Mouse (Mus musculus): ENCODE measurements at regions not wholly inside any gene's neighbourhood (a gene's known extent, or its start where the extent isn't known, plus 50 kb on each side); places are given as distances from the start of the nearest gene placed in this dataset.

DNA sequence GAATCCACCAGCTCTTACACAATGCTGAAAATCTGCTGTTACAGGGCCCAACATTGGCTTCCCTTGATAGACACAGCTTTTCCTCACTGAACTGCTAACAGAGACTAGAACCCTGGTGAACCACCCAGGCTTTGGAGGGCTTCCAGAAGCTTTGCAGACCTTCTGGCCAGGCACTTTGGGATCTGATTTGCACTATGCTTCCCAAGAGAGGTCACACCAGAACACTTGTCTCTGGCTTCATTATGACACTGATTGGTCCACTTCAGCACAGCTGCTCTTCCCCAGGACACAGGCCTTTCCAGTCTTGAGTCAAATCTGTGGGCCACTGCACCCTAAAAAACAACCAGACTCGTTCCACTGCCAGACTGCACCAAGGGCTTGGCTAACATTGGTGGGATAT is 82.8 kb upstream of the Thbs1 start:
- in situ Hi-C loops (cut with MboI, MseI), result no loop called here

DNA sequence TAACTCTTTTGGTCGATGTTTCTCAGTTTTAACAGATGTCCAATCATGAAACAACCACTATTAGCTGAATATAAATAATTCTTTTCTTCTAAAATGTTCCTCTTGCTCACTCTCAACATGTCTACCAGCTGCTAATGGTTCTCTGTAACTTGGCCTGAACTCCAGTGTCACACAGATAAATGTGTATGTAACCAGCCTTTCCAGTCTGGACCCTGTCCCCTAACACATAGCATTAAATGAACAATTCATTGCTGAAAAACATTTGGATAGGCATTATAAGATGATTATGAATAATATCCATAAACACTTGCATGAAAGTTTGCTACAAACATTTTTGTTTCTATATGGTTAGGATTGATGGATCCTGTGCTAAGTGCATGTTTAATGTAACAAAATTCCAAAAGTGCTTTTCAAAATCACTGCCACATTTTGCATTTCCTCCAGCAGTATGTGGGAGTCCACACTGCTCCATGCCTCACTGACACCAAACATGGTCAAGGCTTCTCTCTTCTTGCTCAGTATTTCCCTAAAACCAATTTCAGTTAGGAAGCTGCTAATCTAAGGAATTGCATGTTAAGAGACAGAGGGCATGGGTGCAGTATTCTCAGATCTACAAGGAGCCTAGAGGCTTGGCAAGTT is 82.1 kb upstream of the Thbs1 start:
- in situ Hi-C loops (cut with MboI, MseI), result no loop called here

DNA sequence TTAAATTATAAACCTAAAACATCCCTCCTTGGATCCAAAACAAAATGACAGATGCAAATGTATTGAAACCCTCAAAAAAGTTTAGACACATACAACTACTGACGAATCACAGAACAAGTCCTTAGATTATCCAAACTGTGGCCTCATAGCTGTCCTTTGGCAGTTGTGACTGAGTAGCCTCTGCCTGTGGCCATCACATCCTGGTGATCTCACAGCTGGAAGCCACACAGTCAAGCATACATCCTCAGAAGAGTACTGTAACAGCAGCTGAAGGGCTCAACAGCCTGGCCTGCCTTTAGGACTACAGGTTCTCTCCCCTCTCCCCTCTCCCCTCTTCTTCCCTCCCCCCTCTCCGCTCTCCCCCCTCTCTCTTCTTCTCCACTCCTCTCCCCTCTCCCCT is 80.0 kb upstream of the Thbs1 start:
- in situ Hi-C loops (cut with MboI, MseI), result no loop called here

DNA sequence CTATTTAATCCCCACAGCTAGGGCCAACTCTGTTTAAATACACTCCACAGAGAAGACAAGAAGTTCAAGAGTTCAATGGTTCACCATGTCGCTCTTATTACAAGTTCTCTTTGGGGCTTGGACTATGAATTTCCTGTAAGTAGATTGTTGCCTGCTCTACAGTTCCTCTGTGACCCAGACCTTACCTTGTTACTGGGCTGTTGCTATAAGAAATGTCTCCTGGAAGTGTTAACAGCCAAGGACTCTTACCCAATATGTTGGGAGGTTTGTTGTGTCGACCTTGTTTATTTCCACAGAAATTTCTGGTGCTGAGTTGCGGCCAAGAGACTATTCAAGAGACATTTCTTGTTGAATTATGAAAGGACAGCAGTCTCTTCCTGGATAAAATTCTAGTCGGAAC is 78.3 kb upstream of the Thbs1 start:
- in situ Hi-C loops (cut with MboI, MseI), result no loop called here

DNA sequence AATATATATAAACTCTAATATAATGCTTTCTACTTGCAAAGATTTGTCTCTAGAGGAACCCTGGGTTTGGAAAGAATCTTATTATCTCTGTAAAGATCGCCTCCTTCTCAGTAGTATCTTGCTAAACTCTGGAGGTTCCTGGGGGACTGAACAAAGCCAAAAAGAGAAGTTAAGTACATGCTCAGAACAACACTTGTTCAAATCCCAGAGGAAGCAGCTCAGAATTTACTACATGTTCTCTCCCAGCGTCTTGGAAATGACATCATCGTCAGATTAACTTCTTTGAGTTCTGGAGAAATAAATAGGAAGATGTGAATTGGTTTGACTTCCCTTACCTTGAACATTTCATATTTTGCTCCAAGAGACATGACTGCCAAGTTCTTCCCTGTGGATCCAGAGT is 77.7 kb upstream of the Thbs1 start:
- in situ Hi-C loops (cut with MboI, MseI), result no loop called here

DNA sequence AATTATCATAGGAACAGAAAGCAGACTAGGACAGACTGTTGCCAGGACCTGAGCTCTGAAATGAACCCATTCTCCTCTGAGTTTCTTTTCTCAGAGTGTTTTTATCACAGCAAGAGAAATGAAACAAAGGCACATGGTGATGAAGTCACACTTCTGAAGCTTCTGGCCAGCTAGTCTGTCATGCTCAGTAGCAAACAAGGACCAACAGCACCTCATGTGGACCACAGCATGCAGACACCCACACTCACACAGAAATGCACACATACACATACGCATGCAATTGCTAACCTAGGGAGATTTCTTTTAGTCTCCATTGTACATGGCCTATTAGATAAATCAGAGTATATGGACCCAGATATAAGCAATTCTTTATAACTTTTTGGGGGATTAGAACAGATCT is 76.3 kb upstream of the Thbs1 start:
- in situ Hi-C loops (cut with MboI, MseI), result no loop called here

DNA sequence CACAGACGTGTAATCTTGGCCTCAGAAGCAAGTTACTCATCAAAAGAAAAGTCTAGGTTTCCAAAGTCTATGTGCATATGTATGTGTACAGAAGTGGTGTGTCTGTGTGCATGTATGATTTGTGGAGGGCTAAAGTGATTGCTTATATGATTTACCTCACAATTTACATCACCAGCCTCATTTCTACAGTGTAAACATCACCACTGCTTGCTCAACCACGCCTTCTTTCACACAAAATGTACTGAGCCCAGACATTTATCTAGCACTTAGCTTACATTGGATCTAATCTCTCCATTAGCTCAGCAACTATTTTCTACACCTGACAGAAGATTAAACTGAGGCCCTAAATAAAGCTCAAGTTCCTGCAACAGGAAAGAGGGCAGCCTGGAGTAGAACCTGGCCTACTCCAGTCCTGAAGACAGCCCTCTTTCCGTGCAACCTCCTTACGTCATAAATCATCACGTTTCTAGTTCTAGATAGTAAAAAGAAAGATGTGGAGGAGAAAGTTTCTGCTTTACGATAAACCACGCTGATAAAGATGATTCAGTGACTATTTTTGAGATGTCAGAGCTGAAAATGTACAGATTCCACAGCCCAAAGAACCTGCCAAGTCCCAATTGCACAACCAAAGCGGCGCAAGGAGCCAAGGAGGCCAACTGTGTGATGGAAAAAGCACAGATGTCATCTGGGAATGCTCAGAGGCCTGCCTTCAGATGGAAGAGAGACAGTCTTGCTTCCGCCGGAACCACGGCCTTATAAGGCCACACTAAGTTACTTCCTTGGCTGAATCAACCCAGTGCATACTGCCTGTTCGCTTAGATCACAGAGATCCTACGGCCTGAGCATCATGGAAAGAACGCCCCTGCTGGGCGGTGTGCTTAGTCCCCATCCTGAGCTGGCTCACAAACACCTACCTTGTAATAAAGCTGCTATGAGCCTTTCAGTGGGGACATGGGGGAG is 72.5 kb upstream of the Thbs1 start:
- in situ Hi-C loops (cut with MboI, MseI), result no loop called here

DNA sequence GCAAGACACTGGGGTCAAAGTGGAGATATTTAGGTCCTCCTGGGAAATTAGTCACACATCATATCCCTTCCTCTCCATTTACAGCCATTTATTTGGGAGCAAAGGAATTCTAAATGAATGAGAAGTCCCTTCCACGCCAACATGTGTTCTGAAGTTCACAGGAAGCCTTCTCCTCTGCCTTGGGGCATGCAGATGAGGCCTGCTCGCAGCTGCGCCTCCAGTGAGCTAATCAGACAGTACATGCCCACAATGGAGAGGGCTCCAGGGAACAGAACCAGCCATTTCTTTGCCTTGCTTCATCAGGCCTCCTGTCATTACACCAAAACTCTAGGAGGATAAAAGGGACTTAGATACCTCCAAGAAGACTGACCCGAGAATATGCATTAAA is 71.9 kb upstream of the Thbs1 start:
- in situ Hi-C loops (cut with MboI, MseI), result no loop called here

DNA sequence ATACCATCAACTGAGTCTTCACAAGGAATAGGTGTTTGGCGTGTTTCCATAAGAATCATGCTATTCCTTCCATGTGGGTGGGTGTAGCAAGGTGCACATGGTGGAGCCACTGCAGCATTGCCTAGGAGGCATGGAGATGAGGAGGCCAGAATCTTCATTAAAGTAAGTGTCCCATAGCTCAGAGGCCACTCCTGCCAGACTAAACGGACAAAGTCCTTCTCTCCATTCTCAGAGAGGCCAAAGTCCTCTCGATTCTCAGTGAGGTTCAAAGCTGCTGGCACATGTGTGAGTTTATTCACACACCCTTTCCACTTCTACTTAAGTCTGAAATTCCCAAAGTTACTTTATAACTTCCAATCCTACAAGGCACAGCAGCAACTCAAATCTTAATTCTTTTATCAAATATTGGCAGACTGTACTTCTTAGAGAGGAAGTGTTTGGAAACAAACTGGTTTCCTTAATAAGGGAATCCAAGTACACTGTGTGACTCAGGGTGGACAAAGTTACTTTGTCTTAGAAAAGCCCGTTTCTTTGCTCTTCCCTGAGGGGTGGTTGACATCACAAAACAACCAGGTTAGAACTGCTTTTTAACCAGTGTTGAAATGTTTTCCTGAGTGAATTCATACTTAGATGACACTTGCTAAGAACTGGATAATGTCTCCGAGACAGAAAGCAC is 69.2 kb upstream of the Thbs1 start:
- in situ Hi-C loops (cut with MboI, MseI), result no loop called here

DNA sequence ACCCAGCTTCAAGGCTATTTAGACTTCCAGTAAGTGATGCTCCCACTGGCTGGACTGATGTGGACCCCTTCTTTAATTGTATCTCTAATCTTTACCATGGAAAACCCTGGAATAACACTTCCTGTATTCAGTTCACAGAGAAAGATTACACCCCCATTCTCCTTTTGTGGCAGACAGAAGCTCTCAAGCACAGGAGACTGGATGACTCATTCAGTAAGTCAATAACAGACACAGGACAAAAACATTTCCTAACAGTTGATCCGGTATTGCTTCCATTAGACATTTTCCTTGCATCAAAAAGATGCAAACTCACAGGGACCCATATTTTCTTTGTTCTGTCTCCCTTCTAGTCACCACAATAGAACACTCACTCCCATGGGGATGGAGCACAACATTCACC is 67.0 kb upstream of the Thbs1 start:
- in situ Hi-C loops (cut with MboI, MseI), result no loop called here

DNA sequence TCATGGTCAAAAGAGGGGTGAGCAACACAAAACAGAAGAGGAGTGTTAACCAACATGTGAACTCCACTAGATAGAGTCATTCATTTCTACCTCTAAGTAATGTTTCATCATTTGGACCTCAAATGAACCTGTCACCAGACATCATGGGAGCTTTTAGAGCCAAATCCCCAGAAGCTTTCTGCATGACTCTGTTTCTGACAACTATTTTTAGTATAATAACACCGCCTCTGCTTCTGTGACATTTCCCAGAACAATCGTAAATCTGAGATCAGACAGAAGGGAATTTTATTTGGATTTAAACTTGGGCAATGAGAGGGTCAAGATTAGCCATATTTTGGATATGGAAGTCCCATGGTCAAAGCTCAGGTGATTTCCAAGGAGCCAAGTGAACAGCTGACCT is 61.4 kb upstream of the Thbs1 start:
- in situ Hi-C loops (cut with MboI, MseI), result no loop called here

DNA sequence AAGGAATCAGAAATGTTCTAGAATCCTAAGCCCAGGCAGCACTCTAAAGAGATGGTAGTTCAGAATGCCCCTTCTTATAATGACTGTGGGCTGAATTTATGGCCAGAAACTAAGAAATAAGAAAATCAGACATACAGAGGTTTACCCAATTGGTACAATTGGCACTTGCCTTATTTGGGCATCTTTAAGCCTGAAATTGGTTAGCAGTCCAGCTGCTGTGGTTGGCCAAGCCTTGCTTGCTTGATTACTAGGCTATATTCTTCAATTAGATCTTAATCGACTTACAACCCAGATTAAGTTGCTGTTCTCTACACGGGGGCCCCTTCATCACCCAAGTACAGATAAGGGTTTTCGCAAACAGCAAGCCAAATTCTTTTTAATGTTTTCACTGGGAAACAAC is 60.1 kb upstream of the Thbs1 start:
- in situ Hi-C loops (cut with MboI, MseI), result no loop called here

DNA sequence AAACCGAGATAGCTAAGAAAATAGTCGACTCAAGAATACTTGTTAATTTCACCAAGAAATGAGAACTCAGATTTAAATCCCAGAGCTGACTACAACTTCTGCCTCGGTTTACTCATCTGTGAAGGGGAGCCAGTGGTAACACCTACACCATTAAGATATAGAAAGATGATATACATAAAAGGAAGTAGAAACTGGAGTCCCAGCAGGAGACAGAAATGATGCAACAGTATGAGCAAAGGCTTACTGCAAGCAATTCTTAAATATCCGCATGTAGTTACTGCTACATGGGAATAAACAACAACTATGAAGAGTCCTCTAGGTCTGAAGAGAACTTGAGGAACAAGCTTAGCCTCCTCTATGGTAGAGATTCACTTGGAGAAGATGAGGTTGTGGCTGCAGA is 58.2 kb upstream of the Thbs1 start:
- in situ Hi-C loops (cut with MboI, MseI), result no loop called here

DNA sequence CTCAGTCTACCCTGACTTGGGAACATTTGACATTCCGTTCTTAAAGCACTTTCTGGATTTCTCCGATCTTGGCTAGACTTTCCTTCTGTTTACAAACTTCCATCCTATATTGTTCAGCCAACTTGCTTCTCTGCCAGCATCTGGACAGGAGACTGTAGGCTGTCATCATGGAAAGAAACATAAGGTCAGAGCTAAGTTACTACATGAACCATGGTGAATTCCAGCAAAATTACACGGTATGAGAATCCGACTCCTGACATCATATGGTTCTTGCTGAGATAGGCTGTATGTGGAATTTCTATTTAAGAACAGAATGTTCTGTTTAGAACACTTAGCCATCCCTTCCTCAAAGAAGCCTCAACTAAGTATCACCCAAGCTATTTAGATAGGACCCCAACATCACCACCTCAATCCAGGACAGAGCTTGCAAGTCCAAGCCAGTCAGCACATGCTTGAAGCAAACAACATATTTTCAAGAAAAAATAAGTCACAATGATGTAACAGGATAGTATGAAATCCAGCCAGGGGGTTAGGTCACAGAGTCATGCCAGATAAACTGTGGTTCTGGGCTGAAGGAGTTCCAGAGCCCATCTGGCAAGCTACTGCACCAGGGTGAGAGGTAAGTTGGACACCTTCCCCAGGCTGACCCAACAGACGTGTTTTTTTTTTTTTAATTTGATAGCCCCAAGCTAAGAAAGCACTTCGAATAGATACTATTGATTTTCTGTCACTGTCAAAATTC is 52.9 kb upstream of the Thbs1 start:
- in situ Hi-C loops (cut with MboI, MseI), result no loop called here

DNA sequence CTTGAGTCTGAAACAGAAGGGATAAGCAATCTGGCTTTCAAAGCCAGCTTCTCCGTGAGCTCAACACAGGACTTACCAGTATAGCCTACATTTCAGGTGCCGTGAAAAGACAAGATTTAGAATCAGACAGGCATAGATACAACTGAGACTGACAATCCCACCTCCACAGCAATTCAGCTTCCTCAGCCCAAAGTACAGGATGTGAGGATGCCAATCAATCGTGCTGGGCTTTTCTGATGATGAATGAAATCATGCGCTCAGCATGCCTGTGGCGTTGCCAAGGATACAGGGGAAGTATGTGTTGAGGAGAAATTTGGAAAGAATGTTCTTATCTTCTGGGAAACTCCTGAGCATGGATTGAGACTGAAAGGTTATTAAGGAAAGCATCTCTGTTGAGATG is 50.4 kb upstream of the Thbs1 start:
- in situ Hi-C loops (cut with MboI, MseI), result no loop called here
